ENCODE assay signal across 8 mouse cellular contexts in genomic region chr9:49055333-49056205, GRCm38 (mm10). TPM values are rescaled to one million over a fixed set of nuclear protein-coding genes. Genes with fewer than 3 reads are reported as not detected.
A peak's percentile ranks its signal among the peaks of the same experiment; 100 is the strongest.
DNase-seq lines count a peak whose midpoint lies in the region; ATAC-seq and TF ChIP-seq lines count a peak whose summit lies in the region.

Gene Zw10 (plus strand): TSS chr9:49055613.

- H3K36me3 ChIP-seq in heart, embryonic 12.5 days = peaks cover 18% of the 10 kb centered on the region
- H3K36me3 ChIP-seq in kidney, postnatal 0 days (ENCODE audit: insufficient read depth, low read length) = peaks cover 8% of the 10 kb centered on the region; the same call in 1 of the 2 replicates
- H3K36me3 ChIP-seq in liver, embryonic 11.5 days (ENCODE audit: control insufficient read depth, insufficient read depth, low read length) = peaks cover 3% of the 10 kb centered on the region; the same call in 1 of the 2 replicates
- H3K36me3 ChIP-seq in stomach, embryonic 14.5 days (ENCODE audit: control insufficient read depth, insufficient read depth, low read length) = peaks cover 4% of the 10 kb centered on the region

- WGBS in heart, embryonic 12.5 days = under 1% methylated on average over 53 of the region's 53 CpGs
- WGBS in kidney, postnatal 0 days = under 1% methylated on average over 53 of the region's 53 CpGs
- WGBS in liver, embryonic 11.5 days = under 1% methylated on average over 53 of the region's 53 CpGs
- under 1% methylated on average over 53 of the region's 53 CpGs for WGBS in stomach, embryonic 14.5 days

- no peaks in the 10 kb centered on the region for H3K27me3 ChIP-seq in heart, embryonic 12.5 days (replicated peaks)
- no peaks in the 10 kb centered on the region for H3K27me3 ChIP-seq in kidney, postnatal 0 days (ENCODE audit: insufficient read depth, low read length)
- H3K27me3 ChIP-seq in liver, embryonic 11.5 days (replicated peaks; ENCODE audit: control insufficient read depth, insufficient read depth, low read length) = no peaks in the 10 kb centered on the region
- no peaks in the 10 kb centered on the region for H3K27me3 ChIP-seq in stomach, embryonic 14.5 days (ENCODE audit: control insufficient read depth, insufficient read depth, low read length)

- H3K4me2 ChIP-seq in heart, embryonic 12.5 days = peak within 1 kb of the TSS; percentile 68
- H3K4me2 ChIP-seq in kidney, postnatal 0 days (ENCODE audit: low read length) = peak within 1 kb of the TSS; percentile 72
- peak within 1 kb of the TSS; percentile 63 for H3K4me2 ChIP-seq in liver, embryonic 11.5 days
- peak within 1 kb of the TSS; percentile 61 for H3K4me2 ChIP-seq in stomach, embryonic 14.5 days (replicated peaks; ENCODE audit: low read depth, low read length)

- H3K27ac ChIP-seq in heart, embryonic 12.5 days (ENCODE audit: poor library complexity, severe bottlenecking) = 0 out of 2 replicates have a peak within 1 kb of the TSS, but pooled peaks have one; percentile 23
- H3K27ac ChIP-seq in kidney, postnatal 0 days = 0 out of 2 replicates have a peak within 1 kb of the TSS, but pooled peaks have one; percentile 31
- H3K27ac ChIP-seq in liver, embryonic 11.5 days (ENCODE audit: low read depth, low read length) = peak within 1 kb of the TSS; percentile 15; the same call in 1 of the 2 replicates
- H3K27ac ChIP-seq in stomach, embryonic 14.5 days (ENCODE audit: low read length) = peak within 1 kb of the TSS; percentile 55; the same call in 1 of the 2 replicates

- TF ChIP-seq CTCF in kidney, postnatal 0 days (IDR thresholded peaks at IDR 0.05; ENCODE audit: low read depth) = no peak

- DNase-seq in CD4-positive helper T cell, adult 2 months (ENCODE audit: low read depth, low spot score) = peak; percentile 93
- DNase-seq in brain, embryonic 18.5 days (ENCODE audit: low read depth, low spot score) = peak; percentile 90
- DNase-seq in kidney, postnatal 0 days (ENCODE audit: low spot score) = peak; percentile 98
- peak; percentile 91 for DNase-seq in liver, embryonic 11.5 days (ENCODE audit: low spot score)
- DNase-seq in naive thymus-derived CD4-positive, alpha-beta T cell, adult 2 months (ENCODE audit: low read depth) = peak; percentile 92

- H3K4me3 ChIP-seq in heart, embryonic 12.5 days = peak within 1 kb of the TSS; percentile 71
- H3K4me3 ChIP-seq in kidney, postnatal 0 days (replicated peaks; ENCODE audit: low read depth, low read length) = peak within 1 kb of the TSS; percentile 83
- peak within 1 kb of the TSS; percentile 88 for H3K4me3 ChIP-seq in liver, embryonic 11.5 days (ENCODE audit: low read depth, low read length)
- H3K4me3 ChIP-seq in stomach, embryonic 14.5 days (ENCODE audit: low read depth, low read length) = peak within 1 kb of the TSS; percentile 89

- H3K4me1 ChIP-seq in heart, embryonic 12.5 days (replicated peaks) = peaks cover 17% of the 10 kb centered on the region
- H3K4me1 ChIP-seq in kidney, postnatal 0 days (replicated peaks; ENCODE audit: insufficient read depth, low read length) = peaks cover 8% of the 10 kb centered on the region; the same call in 1 of the 2 replicates
- H3K4me1 ChIP-seq in liver, embryonic 11.5 days (replicated peaks; ENCODE audit: control insufficient read depth, insufficient read depth, low read length) = peaks cover 4% of the 10 kb centered on the region; the same call in 1 of the 2 replicates
- peaks cover 10% of the 10 kb centered on the region for H3K4me1 ChIP-seq in stomach, embryonic 14.5 days (ENCODE audit: control insufficient read depth, insufficient read depth, low read length)

- H3K9me3 ChIP-seq in heart, embryonic 12.5 days (replicated peaks) = no peaks in the 10 kb centered on the region
- no peaks in the 10 kb centered on the region for H3K9me3 ChIP-seq in kidney, postnatal 0 days (replicated peaks; ENCODE audit: low read length)
- H3K9me3 ChIP-seq in liver, embryonic 11.5 days (ENCODE audit: control insufficient read depth, low read length) = no peaks in the 10 kb centered on the region
- no peaks in the 10 kb centered on the region for H3K9me3 ChIP-seq in stomach, embryonic 14.5 days (ENCODE audit: control insufficient read depth, low read depth, low read length)

- H3K9ac ChIP-seq in heart, embryonic 12.5 days = peak within 1 kb of the TSS; percentile 82
- peak within 1 kb of the TSS; percentile 81 for H3K9ac ChIP-seq in kidney, postnatal 0 days (ENCODE audit: low read depth, low read length)
- H3K9ac ChIP-seq in liver, embryonic 11.5 days (ENCODE audit: low read depth, low read length) = peak within 1 kb of the TSS; percentile 87
- H3K9ac ChIP-seq in stomach, embryonic 14.5 days (replicated peaks; ENCODE audit: low read depth, low read length) = peak within 1 kb of the TSS; percentile 83

- ATAC-seq in erythroid progenitor cell, adult 5-6 weeks (replicated peaks; ENCODE audit: low FRiP score, poor library complexity, severe bottlenecking) = peak; percentile 96
- ATAC-seq in heart, embryonic 12.5 days (ENCODE audit: insufficient number of reproducible peaks, low FRiP score) = peak; percentile 96
- ATAC-seq in kidney, postnatal 0 days (replicated peaks; ENCODE audit: low FRiP score, low read depth) = peak; percentile 96
- ATAC-seq in liver, embryonic 11.5 days (replicated peaks; ENCODE audit: low FRiP score) = peak; percentile 98
- ATAC-seq in stomach, embryonic 14.5 days (ENCODE audit: insufficient number of reproducible peaks, insufficient read depth, low FRiP score, low read depth) = peak; percentile 99

RNA-seq across cellular contexts. Expression of gene Zw10, which starts in this region (rescaled TPM):
- 71.0 and 75.0 TPM in 2 replicates for total RNA-seq in erythroid progenitor cell, adult 5-6 weeks (2015; ENCODE audit: low replicate concordance)
- 70.2 and 90.1 TPM in 2 replicates for total RNA-seq in erythroid progenitor cell, adult 5-6 weeks (2017; ENCODE audit: low replicate concordance)
- polyA plus RNA-seq in heart, embryonic 12.5 days (2016; fragmentation: Nextera tagmentation; extraction: Ambion mirVana) = 28.3 and 30.6 TPM in 2 replicates
- 19.1 and 21.4 TPM in 2 replicates for polyA plus RNA-seq in kidney, postnatal 0 days (2015; fragmentation: Nextera tagmentation; extraction: Ambion mirVana)
- 40.0 and 48.2 TPM in 2 replicates for polyA plus RNA-seq in liver, embryonic 11.5 days (2014; fragmentation: Nextera tagmentation; extraction: Ambion mirVana)
- polyA plus RNA-seq in stomach, embryonic 14.5 days (2014; fragmentation: Nextera tagmentation; extraction: Ambion mirVana) = 43.2 and 44.8 TPM in 2 replicates

Comparison
In these comparisons a context has a peak if more than half of its experiments do, and no peak if none do; other contexts are left out.
1. Peak in every context shown above with its lines: DNase-seq, ATAC-seq, H3K4me3 ChIP-seq and H3K27ac ChIP-seq.